Mouse (Mus musculus): ENCODE results near the gene Slc7a1. TPM values are rescaled to one million over a fixed set of nuclear protein-coding genes. Genes with fewer than 3 reads are reported as not detected.

The Slc7a1 gene
- polyA plus RNA-seq, 1 experiment from 2014 or later = 5.8 TPM

- peaks cover 14% of the 10 kb centered on the region for H3K4me1 ChIP-seq (ENCODE audit: insufficient read depth, low read depth, low read length)
- ATAC-seq = no peak
- H3K36me3 ChIP-seq (ENCODE audit: insufficient read depth, low read length) = no peaks in the 10 kb centered on the region
- no peak overlapping the region for H3K27ac ChIP-seq (ENCODE audit: low read length)
- H3K4me2 ChIP-seq (replicated peaks; ENCODE audit: low read depth, low read length) = no peak overlapping the region
- H3K27me3 ChIP-seq (replicated peaks; ENCODE audit: insufficient read depth, low read length) = no peaks in the 10 kb centered on the region
- H3K9me3 ChIP-seq (ENCODE audit: low read length) = no peaks in the 10 kb centered on the region
- H3K4me3 ChIP-seq (ENCODE audit: low read depth, low read length) = no peak overlapping the region
- DNase-seq (ENCODE audit: low spot score) = no peak
- H3K9ac ChIP-seq (replicated peaks; ENCODE audit: low read depth) = no peak overlapping the region
- TF ChIP-seq EP300 (IDR thresholded peaks at IDR 0.05) = no peak
- TF ChIP-seq CTCF (IDR thresholded peaks at IDR 0.05) = no peak
- 90% methylated on average over 11 of the region's 11 CpGs for WGBS
Measured at GRCm38 (mm10) chr5:148359131-148359530, 40.6 kb downstream of the Slc7a1 start.

- 90% methylated on average over 6 of the region's 6 CpGs for WGBS
- Histone ChIP-seq H3K4me3 (ENCODE audit: low read depth, low read length) (no peak overlapping the region), H3K9ac (replicated peaks; ENCODE audit: low read depth) (no peak overlapping the region)
Measured at GRCm38 (mm10) chr5:148357168-148357567, 42.5 kb downstream of the Slc7a1 start.

DNA sequence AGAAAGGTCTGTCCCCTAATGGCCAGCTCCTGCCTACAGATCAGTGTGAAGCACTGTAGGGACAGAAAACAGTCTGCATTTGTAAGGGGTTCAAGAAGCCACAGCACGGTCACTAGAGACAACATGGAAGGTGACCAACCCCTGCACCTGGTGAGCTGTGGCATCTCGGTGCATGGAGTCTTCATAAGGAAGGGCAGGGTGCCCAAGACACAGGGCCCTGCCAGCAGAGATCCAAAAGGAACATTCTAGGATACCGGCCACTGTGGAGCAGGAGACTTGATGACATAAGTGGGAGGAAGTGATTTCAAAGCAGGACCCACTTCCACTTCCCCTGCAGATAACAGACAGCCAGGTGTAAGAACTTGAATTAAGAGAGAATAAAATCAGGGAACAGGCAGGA, 43.9 kb downstream of the Slc7a1 start:
- Histone ChIP-seq H3K4me3 (ENCODE audit: low read depth, low read length) (no peak overlapping the region), H3K36me3 (ENCODE audit: insufficient read depth, low read length) (no peaks in the 10 kb centered on the region), H3K9me3 (ENCODE audit: low read length) (no peaks in the 10 kb centered on the region), H3K27ac (ENCODE audit: low read length) (no peak overlapping the region), H3K9ac (replicated peaks; ENCODE audit: low read depth) (no peak overlapping the region), H3K4me2 (replicated peaks; ENCODE audit: low read depth, low read length) (no peak overlapping the region), H3K27me3 (replicated peaks; ENCODE audit: insufficient read depth, low read length) (no peaks in the 10 kb centered on the region), H3K4me1 (ENCODE audit: insufficient read depth, low read depth, low read length) (peaks cover 2% of the 10 kb centered on the region)
- ATAC-seq (no peak), DNase-seq (ENCODE audit: low spot score) (no peak)
- TF ChIP-seq CTCF (IDR thresholded peaks at IDR 0.05) = no peak
- no peak for TF ChIP-seq EP300 (IDR thresholded peaks at IDR 0.05)
- 73% methylated on average over 3 of the region's 3 CpGs for WGBS

More at GRCm38 (mm10) chr5:148357168-148357567, 42.5 kb downstream of the Slc7a1 start:
- H3K27ac ChIP-seq (ENCODE audit: low read length) = no peak overlapping the region
- H3K4me1 ChIP-seq (ENCODE audit: insufficient read depth, low read depth, low read length) = peaks cover 12% of the 10 kb centered on the region
- ATAC-seq (no peak), DNase-seq (ENCODE audit: low spot score) (no peak)
- H3K36me3 ChIP-seq (ENCODE audit: insufficient read depth, low read length) = no peaks in the 10 kb centered on the region
- no peak for TF ChIP-seq CTCF (IDR thresholded peaks at IDR 0.05)
- no peak overlapping the region for H3K4me2 ChIP-seq (replicated peaks; ENCODE audit: low read depth, low read length)
- no peaks in the 10 kb centered on the region for H3K9me3 ChIP-seq (ENCODE audit: low read length)
- no peaks in the 10 kb centered on the region for H3K27me3 ChIP-seq (replicated peaks; ENCODE audit: insufficient read depth, low read length)

- H3K27me3 ChIP-seq (replicated peaks; ENCODE audit: insufficient read depth, low read length) = no peaks in the 10 kb centered on the region
- no peaks in the 10 kb centered on the region for H3K9me3 ChIP-seq (ENCODE audit: low read length)
- H3K27ac ChIP-seq (ENCODE audit: low read length) = no peak overlapping the region
- ATAC-seq (no peak), DNase-seq (ENCODE audit: low spot score) (no peak)
- TF ChIP-seq CTCF (IDR thresholded peaks at IDR 0.05) = no peak
- no peak for TF ChIP-seq EP300 (IDR thresholded peaks at IDR 0.05)
- no peak overlapping the region for H3K9ac ChIP-seq (replicated peaks; ENCODE audit: low read depth)
- no peaks in the 10 kb centered on the region for H3K36me3 ChIP-seq (ENCODE audit: insufficient read depth, low read length)
- WGBS = 29% methylated on average over 8 of the region's 8 CpGs
- no peaks in the 10 kb centered on the region for H3K4me1 ChIP-seq (ENCODE audit: insufficient read depth, low read depth, low read length)
- no peak overlapping the region for H3K4me3 ChIP-seq (ENCODE audit: low read depth, low read length)
- no peak overlapping the region for H3K4me2 ChIP-seq (replicated peaks; ENCODE audit: low read depth, low read length)
Measured at GRCm38 (mm10) chr5:148354536-148354935, 45.2 kb downstream of the Slc7a1 start.

GRCm38 (mm10) chr5:148353429-148353828, 46.3 kb downstream of the Slc7a1 start:
- no peaks in the 10 kb centered on the region for H3K4me1 ChIP-seq (ENCODE audit: insufficient read depth, low read depth, low read length)
- no peak overlapping the region for H3K27ac ChIP-seq (ENCODE audit: low read length)
- no peak overlapping the region for H3K4me3 ChIP-seq (ENCODE audit: low read depth, low read length)
- ATAC-seq = no peak
- no peaks in the 10 kb centered on the region for H3K27me3 ChIP-seq (replicated peaks; ENCODE audit: insufficient read depth, low read length)
- no peaks in the 10 kb centered on the region for H3K36me3 ChIP-seq (ENCODE audit: insufficient read depth, low read length)
- no peak for TF ChIP-seq CTCF (IDR thresholded peaks at IDR 0.05)
- TF ChIP-seq EP300 (IDR thresholded peaks at IDR 0.05) = no peak
- H3K9ac ChIP-seq (replicated peaks; ENCODE audit: low read depth) = no peak overlapping the region
- no peaks in the 10 kb centered on the region for H3K9me3 ChIP-seq (ENCODE audit: low read length)
- WGBS = 56% methylated on average over 16 of the region's 16 CpGs
- H3K4me2 ChIP-seq (replicated peaks; ENCODE audit: low read depth, low read length) = no peak overlapping the region
- no peak for DNase-seq (ENCODE audit: low spot score)

DNA sequence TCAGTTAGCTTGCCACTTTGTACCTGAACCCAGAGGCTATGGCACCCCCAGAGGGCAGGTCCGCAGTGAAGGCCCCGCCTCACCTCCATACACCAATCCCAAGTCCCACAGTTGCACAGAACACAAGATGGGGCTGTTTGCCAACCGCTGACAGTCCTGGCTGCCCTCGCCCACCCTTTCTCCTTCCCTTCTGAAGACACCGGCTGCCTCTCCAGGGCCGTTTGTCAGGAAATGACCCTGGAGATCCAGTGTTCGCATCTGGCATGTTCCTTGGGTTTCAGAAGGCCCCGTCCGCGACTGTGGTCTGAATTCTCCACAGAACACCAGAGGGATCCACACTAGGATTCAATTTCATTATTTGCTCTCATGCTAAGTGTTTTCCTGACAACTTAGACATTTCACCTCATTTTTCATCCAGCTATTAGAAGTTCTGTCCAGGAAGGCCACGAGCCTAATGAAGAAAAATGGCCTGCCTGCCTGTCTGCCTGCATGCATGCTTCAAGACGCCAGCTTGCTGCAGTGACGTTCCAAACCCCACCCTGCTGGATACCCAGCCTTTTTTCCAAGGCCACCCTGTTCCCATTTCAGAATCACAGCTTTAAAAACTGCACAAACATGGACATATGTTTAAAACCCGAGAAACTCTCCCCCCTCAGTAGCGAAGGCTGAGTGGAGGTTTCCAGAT, 50.2 kb downstream of the Slc7a1 start:
- Histone ChIP-seq H3K4me2 (replicated peaks; ENCODE audit: low read depth, low read length) (no peak overlapping the region), H3K9ac (replicated peaks; ENCODE audit: low read depth) (no peak overlapping the region), H3K4me1 (ENCODE audit: insufficient read depth, low read depth, low read length) (no peaks in the 10 kb centered on the region), H3K27ac (ENCODE audit: low read length) (no peak overlapping the region), H3K36me3 (ENCODE audit: insufficient read depth, low read length) (no peaks in the 10 kb centered on the region), H3K27me3 (replicated peaks; ENCODE audit: insufficient read depth, low read length) (no peaks in the 10 kb centered on the region), H3K9me3 (ENCODE audit: low read length) (no peaks in the 10 kb centered on the region), H3K4me3 (ENCODE audit: low read depth, low read length) (no peak overlapping the region)
- whole genome bisulfite sequencing = 42% methylated on average over 15 of the region's 15 CpGs
- TF ChIP-seq EP300 (IDR thresholded peaks at IDR 0.05) (no peak), CTCF (IDR thresholded peaks at IDR 0.05) (peak; percentile 40)
- ATAC-seq = peak; percentile 41
- peak; percentile 39 for DNase-seq (ENCODE audit: low spot score)
